Mouse (Mus musculus): ENCODE results near the gene Capn9.

DNA sequence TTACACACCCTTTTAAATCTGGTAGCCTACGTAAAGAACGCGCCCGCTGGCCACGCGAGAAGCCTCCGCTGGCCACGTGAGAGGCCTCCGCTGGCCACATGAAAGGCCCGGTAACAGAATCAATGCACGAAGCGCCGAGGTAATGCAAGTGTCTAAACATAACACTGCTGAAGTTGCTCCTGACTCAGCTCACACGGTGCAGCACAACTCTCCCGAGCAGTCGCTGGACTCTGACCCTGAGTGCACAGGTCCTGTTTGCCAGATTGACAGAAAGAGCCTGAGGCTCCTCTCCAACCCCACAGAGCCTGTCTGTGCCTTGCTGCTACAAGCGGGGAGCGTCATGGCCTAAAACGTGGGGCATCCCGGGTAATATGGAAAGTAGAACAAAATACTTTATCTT lies 75.9 kb downstream of the Capn9 start:
- TF ChIP-seq CTCF (IDR thresholded peaks at IDR 0.05; ENCODE audit: insufficient read depth, low read length) (no peak), POLR2A (IDR thresholded peaks at IDR 0.05; ENCODE audit: borderline replicate concordance, extremely low read depth, low read depth, low read length) (no peak)

All from lung, adult 2 months (tissue).